Mouse (Mus musculus): ENCODE data around the gene Psg22. TPM values are rescaled to one million over a fixed set of nuclear protein-coding genes. Genes with fewer than 3 reads are reported as not detected.
"Not testable (repeated sequence)": the region's sequence is repeated elsewhere in the genome, so short reads cannot be mapped to it uniquely, and the experiment has no call there.

Gene Psg22
- polyA plus RNA-seq (2012; rRNA removed): 0.22 and 0.24 TPM in 2 replicates

- Histone ChIP-seq H3K27me3 (ENCODE audit: control insufficient read depth, insufficient read depth, low read length) (no peaks in the 10 kb centered on the region), H3K4me3 (ENCODE audit: control insufficient read depth, insufficient read depth, low read length) (no peak within 1 kb of the TSS), H3K4me1 (replicated peaks; ENCODE audit: control insufficient read depth, insufficient read depth, low read length) (no peaks in the 10 kb centered on the region), H3K36me3 (ENCODE audit: control insufficient read depth, insufficient read depth, low read length) (no peaks in the 10 kb centered on the region), H3K27ac (ENCODE audit: control insufficient read depth, insufficient read depth, low read length) (no peak within 1 kb of the TSS)
- no peak for DNase-seq
- TF ChIP-seq CTCF (IDR thresholded peaks at IDR 0.05; ENCODE audit: borderline replicate concordance, control insufficient read depth, extremely low read depth, insufficient read depth, low read length, poor library complexity) (no peak), POLR2A (IDR thresholded peaks at IDR 0.05; ENCODE audit: control insufficient read depth, extremely low read depth, insufficient read depth, low read length, poor library complexity) (no peak)
- WGBS: 44% methylated on average over 2 of the region's 2 CpGs
Measured at GRCm38 (mm10) chr7:18717790-18718189, at the start of gene Psg22. Gene Psg22, plus strand, starts transcription at chr7:18718090.

GRCm38 (mm10) chr7:18679772-18680171 lies 38.1 kb upstream of the Psg22 start:
- H3K36me3 ChIP-seq (ENCODE audit: control insufficient read depth, insufficient read depth, low read length): no peaks in the 10 kb centered on the region
- TF ChIP-seq CTCF (IDR thresholded peaks at IDR 0.05; ENCODE audit: borderline replicate concordance, control insufficient read depth, extremely low read depth, insufficient read depth, low read length, poor library complexity): no peak
- TF ChIP-seq POLR2A (IDR thresholded peaks at IDR 0.05; ENCODE audit: control insufficient read depth, extremely low read depth, insufficient read depth, low read length, poor library complexity): no peak
- H3K27ac ChIP-seq (ENCODE audit: control insufficient read depth, insufficient read depth, low read length): no peak overlapping the region
- H3K4me1 ChIP-seq (replicated peaks; ENCODE audit: control insufficient read depth, insufficient read depth, low read length): no peaks in the 10 kb centered on the region
- no peak for DNase-seq
- WGBS: 69% methylated on average over 2 of the region's 2 CpGs
- H3K4me3 ChIP-seq (ENCODE audit: control insufficient read depth, insufficient read depth, low read length): no peak overlapping the region
- no peaks in the 10 kb centered on the region for H3K27me3 ChIP-seq (ENCODE audit: control insufficient read depth, insufficient read depth, low read length)

GRCm38 (mm10) chr7:18685586-18685985 lies 32.3 kb upstream of the Psg22 start:
- H3K4me1 ChIP-seq (replicated peaks; ENCODE audit: control insufficient read depth, insufficient read depth, low read length): no peaks in the 10 kb centered on the region
- H3K27ac ChIP-seq (ENCODE audit: control insufficient read depth, insufficient read depth, low read length): no peak overlapping the region
- TF ChIP-seq CTCF (IDR thresholded peaks at IDR 0.05; ENCODE audit: borderline replicate concordance, control insufficient read depth, extremely low read depth, insufficient read depth, low read length, poor library complexity) (no peak), POLR2A (IDR thresholded peaks at IDR 0.05; ENCODE audit: control insufficient read depth, extremely low read depth, insufficient read depth, low read length, poor library complexity) (no peak)
- no peaks in the 10 kb centered on the region for H3K27me3 ChIP-seq (ENCODE audit: control insufficient read depth, insufficient read depth, low read length)
- no peak for DNase-seq
- H3K4me3 ChIP-seq (ENCODE audit: control insufficient read depth, insufficient read depth, low read length): no peak overlapping the region
- H3K36me3 ChIP-seq (ENCODE audit: control insufficient read depth, insufficient read depth, low read length): no peaks in the 10 kb centered on the region

DNA sequence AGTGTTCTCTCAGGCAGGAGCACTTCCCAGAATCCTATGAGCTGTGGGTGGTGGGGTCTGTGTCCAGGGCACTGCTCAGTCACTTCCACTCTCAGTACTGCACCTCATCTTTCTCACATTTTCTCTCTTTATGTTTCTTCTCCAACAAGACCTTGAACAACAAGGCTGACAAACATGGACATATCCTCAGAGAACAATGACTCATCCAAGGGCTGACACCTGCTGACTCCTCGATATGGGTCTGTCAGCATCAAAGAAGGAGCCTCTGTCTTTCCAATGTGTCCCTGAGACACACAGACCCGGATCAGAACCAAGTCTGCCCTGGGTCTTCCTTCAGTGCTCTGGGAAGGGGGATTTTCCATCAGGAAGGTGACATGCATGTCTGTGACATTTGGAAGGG lies 31.8 kb upstream of the Psg22 start, which contains the start of gene Psg20:
TSS of gene Psg20 (minus strand) at position 101 of the 400 bp plus-strand sequence.
- Histone ChIP-seq H3K27me3 (ENCODE audit: control insufficient read depth, insufficient read depth, low read length) (no peaks in the 10 kb centered on the region), H3K4me1 (replicated peaks; ENCODE audit: control insufficient read depth, insufficient read depth, low read length) (no peaks in the 10 kb centered on the region), H3K27ac (ENCODE audit: control insufficient read depth, insufficient read depth, low read length) (no peak within 1 kb of the TSS), H3K4me3 (ENCODE audit: control insufficient read depth, insufficient read depth, low read length) (no peak within 1 kb of the TSS), H3K36me3 (ENCODE audit: control insufficient read depth, insufficient read depth, low read length) (no peaks in the 10 kb centered on the region)
- TF ChIP-seq POLR2A (IDR thresholded peaks at IDR 0.05; ENCODE audit: control insufficient read depth, extremely low read depth, insufficient read depth, low read length, poor library complexity) (no peak), CTCF (IDR thresholded peaks at IDR 0.05; ENCODE audit: borderline replicate concordance, control insufficient read depth, extremely low read depth, insufficient read depth, low read length, poor library complexity) (no peak)
- no peak for DNase-seq
- WGBS: 75% methylated on average over 2 of the region's 2 CpGs

GRCm38 (mm10) chr7:18710331-18710730 lies 7.6 kb upstream of the Psg22 start:
- not testable (repeated sequence) for H3K27ac ChIP-seq (ENCODE audit: control insufficient read depth, insufficient read depth, low read length); H3K36me3 ChIP-seq (ENCODE audit: control insufficient read depth, insufficient read depth, low read length); H3K27me3 ChIP-seq (ENCODE audit: control insufficient read depth, insufficient read depth, low read length); H3K4me3 ChIP-seq (ENCODE audit: control insufficient read depth, insufficient read depth, low read length); H3K4me1 ChIP-seq (replicated peaks; ENCODE audit: control insufficient read depth, insufficient read depth, low read length)
- peak; percentile 1 for DNase-seq
- WGBS: 77% methylated on average over 4 of the region's 4 CpGs

DNA sequence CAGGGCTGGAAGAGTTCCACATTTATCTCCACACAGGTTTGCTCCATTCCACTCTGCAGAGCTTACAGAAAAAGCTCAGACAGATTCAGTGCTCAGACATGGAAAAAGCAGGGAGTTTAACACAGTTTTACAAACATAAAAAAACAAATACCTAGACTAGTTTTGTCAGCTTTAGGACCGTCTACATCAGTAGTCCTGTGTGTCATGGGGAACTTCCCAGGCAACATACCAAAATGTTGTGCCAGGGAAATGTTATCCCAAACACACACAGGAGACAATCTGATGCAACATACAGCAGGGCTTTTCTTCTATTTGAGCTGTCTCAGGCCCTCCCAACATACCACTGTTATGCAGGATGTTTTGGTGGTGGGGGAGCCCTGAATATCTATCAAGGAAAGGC lies 7.0 kb upstream of the Psg22 start:
- H3K27ac ChIP-seq (ENCODE audit: control insufficient read depth, insufficient read depth, low read length): no peak overlapping the region
- TF ChIP-seq POLR2A (IDR thresholded peaks at IDR 0.05; ENCODE audit: control insufficient read depth, extremely low read depth, insufficient read depth, low read length, poor library complexity) (no peak), CTCF (IDR thresholded peaks at IDR 0.05; ENCODE audit: borderline replicate concordance, control insufficient read depth, extremely low read depth, insufficient read depth, low read length, poor library complexity) (no peak)
- no peak for DNase-seq
- H3K4me1 ChIP-seq (replicated peaks; ENCODE audit: control insufficient read depth, insufficient read depth, low read length): no peaks in the 10 kb centered on the region
- H3K36me3 ChIP-seq (ENCODE audit: control insufficient read depth, insufficient read depth, low read length): no peaks in the 10 kb centered on the region
- 78% methylated on average over 1 of the region's 1 CpGs for WGBS
- no peaks in the 10 kb centered on the region for H3K27me3 ChIP-seq (ENCODE audit: control insufficient read depth, insufficient read depth, low read length)
- H3K4me3 ChIP-seq (ENCODE audit: control insufficient read depth, insufficient read depth, low read length): no peak overlapping the region

DNA sequence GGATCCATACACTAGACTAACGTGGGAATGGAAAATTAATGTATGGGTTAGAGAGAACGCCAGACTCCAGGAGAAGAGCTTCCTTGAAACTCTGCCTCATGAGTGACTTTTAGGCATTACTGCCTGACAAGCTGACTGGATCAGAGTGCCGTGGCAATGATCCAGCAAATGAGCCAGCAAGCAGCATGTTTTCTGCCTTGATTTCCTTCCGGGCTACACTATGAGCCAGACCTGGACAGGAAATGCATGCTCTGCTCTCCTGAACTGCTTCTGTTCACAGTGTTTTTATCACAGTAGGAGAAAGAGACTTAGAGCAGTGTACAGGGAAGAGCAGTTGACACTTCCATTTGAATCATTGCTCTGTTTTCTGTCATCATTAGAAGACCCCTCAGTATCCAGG lies 2.3 kb upstream of the Psg22 start:
- Histone ChIP-seq H3K27me3 (ENCODE audit: control insufficient read depth, insufficient read depth, low read length) (no peaks in the 10 kb centered on the region), H3K4me3 (ENCODE audit: control insufficient read depth, insufficient read depth, low read length) (no peak overlapping the region), H3K4me1 (replicated peaks; ENCODE audit: control insufficient read depth, insufficient read depth, low read length) (no peaks in the 10 kb centered on the region), H3K27ac (ENCODE audit: control insufficient read depth, insufficient read depth, low read length) (no peak overlapping the region), H3K36me3 (ENCODE audit: control insufficient read depth, insufficient read depth, low read length) (no peaks in the 10 kb centered on the region)
- TF ChIP-seq POLR2A (IDR thresholded peaks at IDR 0.05; ENCODE audit: control insufficient read depth, extremely low read depth, insufficient read depth, low read length, poor library complexity) (no peak), CTCF (IDR thresholded peaks at IDR 0.05; ENCODE audit: borderline replicate concordance, control insufficient read depth, extremely low read depth, insufficient read depth, low read length, poor library complexity) (no peak)
- 62% methylated on average over 4 of the region's 4 CpGs for WGBS
- DNase-seq: no peak

Data from thymus, adult 2 months (tissue).